Mouse (Mus musculus): ENCODE data around the gene Nav1. TPM values are rescaled to one million over a fixed set of nuclear protein-coding genes. Genes with fewer than 3 reads are reported as not detected.

Nav1 gene
- polyA plus RNA-seq, 1 experiment from 2014 or later: 3.2 TPM

- Histone ChIP-seq H3K4me1 (peaks cover 17% of the 10 kb centered on the region), H3K9me3 (replicated peaks) (no peaks in the 10 kb centered on the region), H3K4me3 (no peak overlapping the region), H3K4me2 (no peak overlapping the region), H3K27ac (no peak overlapping the region), H3K27me3 (replicated peaks) (no peaks in the 10 kb centered on the region), H3K9ac (no peak overlapping the region), H3K36me3 (no peaks in the 10 kb centered on the region)
- ATAC-seq: no peak
- WGBS (ENCODE audit: insufficient replicate concordance): 50% methylated on average over 4 of the region's 4 CpGs
Measured at GRCm38 (mm10) chr1:135633478-135633877, 26.4 kb upstream of the Nav1 start.

DNA sequence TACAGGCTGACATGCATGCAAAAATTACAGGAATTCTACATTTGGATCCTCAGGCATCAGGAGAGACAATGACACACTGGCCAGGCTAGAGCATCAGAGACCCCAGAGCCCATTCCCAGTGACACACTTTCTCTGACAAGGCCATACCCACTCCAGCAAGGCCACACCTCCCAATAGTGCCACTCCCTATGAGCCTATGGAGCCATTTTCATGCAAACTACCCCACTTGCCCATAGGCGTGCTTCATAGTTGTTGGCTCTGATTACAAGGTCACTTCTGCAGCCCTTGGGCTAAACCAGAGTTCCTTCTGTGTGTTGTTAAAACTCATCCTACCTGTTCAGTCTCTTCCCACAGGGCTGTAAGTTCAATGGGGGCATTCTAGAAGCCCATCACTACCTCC is 25.1 kb upstream of the Nav1 start:
- H3K27me3 ChIP-seq (replicated peaks): no peaks in the 10 kb centered on the region
- no peak overlapping the region for H3K4me3 ChIP-seq
- no peak overlapping the region for H3K9ac ChIP-seq
- no peaks in the 10 kb centered on the region for H3K36me3 ChIP-seq
- WGBS (ENCODE audit: insufficient replicate concordance): 45% methylated on average over 1 of the region's 1 CpGs
- H3K9me3 ChIP-seq (replicated peaks): no peaks in the 10 kb centered on the region
- H3K4me1 ChIP-seq: peaks cover 17% of the 10 kb centered on the region
- no peak for ATAC-seq
- peak overlapping the region; percentile 32 for H3K4me2 ChIP-seq
- no peak overlapping the region for H3K27ac ChIP-seq

DNA sequence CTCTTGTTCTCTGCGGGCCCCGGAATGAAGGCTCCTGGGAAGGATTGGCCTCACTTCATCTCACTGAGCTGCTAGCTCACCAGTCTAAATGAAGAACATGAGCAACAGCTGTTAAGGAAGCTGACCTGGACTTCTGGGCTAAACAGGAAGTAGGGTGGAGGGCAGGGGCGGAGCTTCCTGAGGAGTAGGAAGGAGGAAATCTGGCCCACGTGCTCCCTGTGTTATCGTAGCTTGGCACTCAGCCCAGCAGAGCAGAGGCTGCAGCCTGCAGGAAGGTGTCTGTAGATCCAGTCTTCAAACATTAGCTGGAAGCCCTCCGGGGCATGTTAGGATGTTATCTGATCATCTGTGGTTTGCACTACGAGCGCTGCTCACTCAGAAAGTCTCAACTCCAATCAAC is 24.4 kb upstream of the Nav1 start:
- H3K36me3 ChIP-seq: no peaks in the 10 kb centered on the region
- H3K4me1 ChIP-seq: peaks cover 17% of the 10 kb centered on the region
- H3K9ac ChIP-seq: no peak overlapping the region
- WGBS (ENCODE audit: insufficient replicate concordance): 8% methylated on average over 8 of the region's 8 CpGs
- no peak overlapping the region for H3K4me3 ChIP-seq
- no peaks in the 10 kb centered on the region for H3K27me3 ChIP-seq (replicated peaks)
- 0 out of 2 replicates have a peak overlapping the region, but pooled peaks have one; percentile 20 for H3K27ac ChIP-seq
- H3K4me2 ChIP-seq: peak overlapping the region; percentile 32
- no peaks in the 10 kb centered on the region for H3K9me3 ChIP-seq (replicated peaks)
- ATAC-seq: peak; percentile 58

- Histone ChIP-seq H3K4me3 (no peak overlapping the region), H3K36me3 (no peaks in the 10 kb centered on the region), H3K9ac (no peak overlapping the region), H3K9me3 (replicated peaks) (no peaks in the 10 kb centered on the region), H3K27ac (no peak overlapping the region), H3K27me3 (replicated peaks) (no peaks in the 10 kb centered on the region), H3K4me2 (no peak overlapping the region), H3K4me1 (peaks cover 17% of the 10 kb centered on the region)
- no peak for ATAC-seq
- 75% methylated on average over 5 of the region's 5 CpGs for WGBS (ENCODE audit: insufficient replicate concordance)
Measured at GRCm38 (mm10) chr1:135629846-135630245, 22.8 kb upstream of the Nav1 start.

- Histone ChIP-seq H3K27ac (no peak overlapping the region), H3K27me3 (replicated peaks) (no peaks in the 10 kb centered on the region), H3K4me2 (no peak overlapping the region), H3K9ac (no peak overlapping the region), H3K4me1 (peaks cover 2% of the 10 kb centered on the region; the same call in 1 of the 2 replicates), H3K9me3 (replicated peaks) (no peaks in the 10 kb centered on the region), H3K4me3 (no peak overlapping the region), H3K36me3 (no peaks in the 10 kb centered on the region)
- no peak for ATAC-seq
- WGBS (ENCODE audit: insufficient replicate concordance): 56% methylated on average over 6 of the region's 6 CpGs
Measured at GRCm38 (mm10) chr1:135626218-135626617, 19.1 kb upstream of the Nav1 start.

DNA sequence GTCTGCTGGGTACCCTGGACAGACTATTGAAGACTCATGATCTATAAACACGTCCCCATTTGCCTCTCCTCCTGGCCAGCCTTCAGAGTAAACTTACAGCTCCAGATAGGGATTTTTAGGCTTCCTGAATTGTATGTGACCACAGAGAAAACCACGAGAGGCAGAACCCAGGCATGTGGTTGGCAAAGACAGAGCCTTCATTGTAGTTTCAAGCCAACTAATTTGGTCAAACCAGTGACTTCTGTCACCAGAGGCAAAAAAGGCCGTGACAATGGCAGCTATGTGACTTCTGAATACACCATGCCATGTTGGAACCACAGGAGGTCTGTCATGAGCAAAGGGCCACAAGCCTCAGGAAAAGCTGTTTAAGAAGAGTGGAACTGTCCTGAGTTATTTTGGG is 18.6 kb upstream of the Nav1 start:
- H3K9ac ChIP-seq: no peak overlapping the region
- no peak for ATAC-seq
- H3K9me3 ChIP-seq (replicated peaks): no peaks in the 10 kb centered on the region
- no peak overlapping the region for H3K4me2 ChIP-seq
- H3K36me3 ChIP-seq: no peaks in the 10 kb centered on the region
- no peak overlapping the region for H3K27ac ChIP-seq
- H3K4me3 ChIP-seq: no peak overlapping the region
- no peaks in the 10 kb centered on the region for H3K4me1 ChIP-seq
- no peaks in the 10 kb centered on the region for H3K27me3 ChIP-seq (replicated peaks)
- WGBS (ENCODE audit: insufficient replicate concordance): 26% methylated on average over 3 of the region's 3 CpGs

DNA sequence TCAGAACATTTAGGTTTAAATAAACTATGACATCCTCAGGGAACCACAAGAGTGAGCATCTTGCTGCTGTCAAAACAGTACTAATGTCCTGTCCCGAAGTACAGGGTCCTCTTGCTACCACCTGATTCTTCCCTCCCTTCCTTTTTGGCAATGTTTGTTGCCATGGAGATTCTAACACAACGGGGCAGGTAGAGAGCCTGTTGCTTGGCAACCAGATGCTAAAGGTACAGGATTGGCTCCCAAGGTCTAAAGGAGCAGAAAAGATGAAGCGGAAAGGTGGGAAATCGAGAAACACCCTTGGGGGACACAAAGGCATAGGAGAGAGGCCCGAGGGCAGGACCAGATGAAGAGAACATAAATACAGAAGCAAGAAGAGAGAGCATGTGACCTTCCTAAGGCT is 17.6 kb upstream of the Nav1 start:
- H3K27me3 ChIP-seq (replicated peaks): no peaks in the 10 kb centered on the region
- H3K4me2 ChIP-seq: no peak overlapping the region
- H3K9ac ChIP-seq: no peak overlapping the region
- WGBS (ENCODE audit: insufficient replicate concordance): 57% methylated on average over 5 of the region's 5 CpGs
- H3K9me3 ChIP-seq (replicated peaks): no peaks in the 10 kb centered on the region
- no peak overlapping the region for H3K27ac ChIP-seq
- no peaks in the 10 kb centered on the region for H3K36me3 ChIP-seq
- no peak for ATAC-seq
- H3K4me3 ChIP-seq: no peak overlapping the region
- H3K4me1 ChIP-seq: peaks cover 3% of the 10 kb centered on the region; the same call in 1 of the 2 replicates

DNA sequence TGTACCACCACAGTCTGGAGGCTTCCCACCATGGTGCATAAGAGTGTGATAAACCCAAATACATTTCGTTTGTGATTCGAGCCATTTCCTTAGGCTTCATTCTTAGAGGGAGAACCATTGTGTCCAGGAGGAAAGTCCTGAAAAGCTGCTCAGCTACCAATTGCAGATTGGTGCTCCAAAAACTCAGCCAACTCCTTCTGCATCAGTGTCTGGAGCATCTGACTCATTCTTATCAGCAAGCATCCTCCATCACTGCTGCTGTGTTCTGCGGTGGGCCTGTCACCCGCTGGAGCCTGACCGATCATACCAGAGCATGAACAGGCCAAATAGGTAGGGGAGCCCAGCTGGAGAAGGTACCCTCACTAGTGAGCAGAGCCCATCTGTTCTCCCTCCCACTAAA is 16.0 kb upstream of the Nav1 start:
- WGBS (ENCODE audit: insufficient replicate concordance): 69% methylated on average over 5 of the region's 5 CpGs
- no peaks in the 10 kb centered on the region for H3K9me3 ChIP-seq (replicated peaks)
- H3K4me3 ChIP-seq: no peak overlapping the region
- no peak for ATAC-seq
- no peaks in the 10 kb centered on the region for H3K27me3 ChIP-seq (replicated peaks)
- H3K9ac ChIP-seq: no peak overlapping the region
- H3K4me2 ChIP-seq: no peak overlapping the region
- no peaks in the 10 kb centered on the region for H3K36me3 ChIP-seq
- H3K27ac ChIP-seq: no peak overlapping the region
- peaks cover 3% of the 10 kb centered on the region; the same call in 1 of the 2 replicates for H3K4me1 ChIP-seq

DNA sequence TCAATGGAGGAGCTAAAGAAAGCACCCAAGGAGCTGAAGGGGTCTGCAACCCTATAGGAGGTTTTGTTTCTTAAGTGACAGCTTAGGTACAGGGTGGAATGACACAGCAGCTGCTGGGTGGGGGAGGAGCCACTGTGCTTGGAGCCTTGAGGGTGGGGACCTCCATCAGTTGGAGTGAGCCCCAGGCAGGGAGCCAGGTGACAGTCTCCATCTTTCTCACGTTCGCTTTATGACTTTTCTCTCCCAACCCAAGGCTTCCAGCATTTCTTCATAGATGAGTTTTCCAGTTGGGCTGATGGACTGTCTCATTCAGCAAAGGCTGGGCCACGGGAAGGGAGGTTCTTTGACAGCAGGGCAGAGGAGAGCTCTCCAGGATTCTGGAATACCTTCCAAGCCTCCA is 14.2 kb upstream of the Nav1 start:
- WGBS (ENCODE audit: insufficient replicate concordance): 52% methylated on average over 3 of the region's 3 CpGs
- no peaks in the 10 kb centered on the region for H3K27me3 ChIP-seq (replicated peaks)
- peaks cover 7% of the 10 kb centered on the region; the same call in 1 of the 2 replicates for H3K4me1 ChIP-seq
- H3K9ac ChIP-seq: no peak overlapping the region
- no peaks in the 10 kb centered on the region for H3K9me3 ChIP-seq (replicated peaks)
- H3K4me2 ChIP-seq: no peak overlapping the region
- no peak overlapping the region for H3K4me3 ChIP-seq
- no peak for ATAC-seq
- no peak overlapping the region for H3K27ac ChIP-seq
- H3K36me3 ChIP-seq: no peaks in the 10 kb centered on the region

- no peak for ATAC-seq
- no peak overlapping the region for H3K4me2 ChIP-seq
- no peak overlapping the region for H3K27ac ChIP-seq
- H3K4me1 ChIP-seq: peaks cover 9% of the 10 kb centered on the region; the same call in 1 of the 2 replicates
- no peak overlapping the region for H3K9ac ChIP-seq
- no peaks in the 10 kb centered on the region for H3K36me3 ChIP-seq
- 10% methylated on average over 7 of the region's 7 CpGs for WGBS (ENCODE audit: insufficient replicate concordance)
- H3K4me3 ChIP-seq: no peak overlapping the region
- no peaks in the 10 kb centered on the region for H3K9me3 ChIP-seq (replicated peaks)
- no peaks in the 10 kb centered on the region for H3K27me3 ChIP-seq (replicated peaks)
Measured at GRCm38 (mm10) chr1:135619932-135620391, 12.9 kb upstream of the Nav1 start.

- no peak overlapping the region for H3K9ac ChIP-seq
- ATAC-seq: no peak
- no peak overlapping the region for H3K4me2 ChIP-seq
- H3K4me3 ChIP-seq: no peak overlapping the region
- H3K27me3 ChIP-seq (replicated peaks): no peaks in the 10 kb centered on the region
- no peak overlapping the region for H3K27ac ChIP-seq
- H3K4me1 ChIP-seq: peaks cover 9% of the 10 kb centered on the region; the same call in 1 of the 2 replicates
- H3K36me3 ChIP-seq: no peaks in the 10 kb centered on the region
- 54% methylated on average over 7 of the region's 7 CpGs for WGBS (ENCODE audit: insufficient replicate concordance)
- H3K9me3 ChIP-seq (replicated peaks): no peaks in the 10 kb centered on the region
Measured at GRCm38 (mm10) chr1:135619130-135619529, 12.0 kb upstream of the Nav1 start.

- Histone ChIP-seq H3K4me3 (no peak overlapping the region), H3K4me2 (no peak overlapping the region), H3K9me3 (replicated peaks) (no peaks in the 10 kb centered on the region), H3K36me3 (no peaks in the 10 kb centered on the region), H3K4me1 (peaks cover 9% of the 10 kb centered on the region; the same call in 1 of the 2 replicates), H3K27me3 (replicated peaks) (no peaks in the 10 kb centered on the region), H3K9ac (no peak overlapping the region), H3K27ac (no peak overlapping the region)
- WGBS (ENCODE audit: insufficient replicate concordance): 45% methylated on average over 3 of the region's 3 CpGs
- no peak for ATAC-seq
Measured at GRCm38 (mm10) chr1:135617344-135617743, 10.2 kb upstream of the Nav1 start.

All from liver, embryonic 12.5 days (tissue).